Mouse (Mus musculus) limb, embryonic 14.5 days (tissue): Measurements from ENCODE around the gene Eipr1. TPM values are rescaled to one million over a fixed set of nuclear protein-coding genes. Genes with fewer than 3 reads are reported as not detected.
"Not testable (repeated sequence)": the region's sequence is repeated elsewhere in the genome, so short reads cannot be mapped to it uniquely, and the experiment has no call there.

Experiments
- ATAC-seq: fragments of 200-750 bp; cut with Nextera tagmentation; 2 replicates; pipeline ENCODE4 v1.8.0; 2017; ENCODE audit warnings: low read depth, moderate number of reproducible peaks, moderate TSS enrichment; ENCODE audit not compliant: low FRiP score
- DNase-seq: peaks from one replicate; pipeline ENCODE4 v3.0.0-alpha.2; 2015; ENCODE audit warnings: low spot score
- H3K27ac ChIP-seq: fragments of 300-500 bp; sonication (generic); replicated peaks from 2 replicates; pipeline ENCODE4 v1.5.1; 2014; ENCODE audit warnings: low read depth, mild to moderate bottlenecking, low read length, moderate library complexity, mixed read lengths
- H3K27me3 ChIP-seq: fragments of 300-500 bp; sonication (generic); 2 replicates; pipeline ENCODE4 v1.6.1; 2014; ENCODE audit warnings: low read length, mixed read lengths; ENCODE audit not compliant: control insufficient read depth, insufficient read depth
- H3K36me3 ChIP-seq: fragments of 300-500 bp; sonication (generic); 2 replicates; pipeline ENCODE4 v1.6.1; 2014; ENCODE audit warnings: mild to moderate bottlenecking, low read length, moderate library complexity, mixed read lengths; ENCODE audit not compliant: control insufficient read depth, insufficient read depth
- H3K4me1 ChIP-seq: fragments of 300-500 bp; sonication (generic); 2 replicates; pipeline ENCODE4 v1.6.1; 2014; ENCODE audit warnings: antibody characterized with exemption, low read length, mixed read lengths; ENCODE audit not compliant: control insufficient read depth, insufficient read depth
- H3K4me2 ChIP-seq: fragments of 300-500 bp; sonication (generic); replicated peaks from 2 replicates; pipeline ENCODE4 v1.6.1; 2014; ENCODE audit warnings: low read depth, mild to moderate bottlenecking, low read length, moderate library complexity; ENCODE audit not compliant: severe bottlenecking
- H3K4me3 ChIP-seq: fragments of 300-500 bp; sonication (generic); replicated peaks from 2 replicates; pipeline ENCODE4 v1.5.1; 2014; ENCODE audit warnings: low read length
- H3K9ac ChIP-seq: fragments of 300-500 bp; sonication (generic); 2 replicates; pipeline ENCODE4 v1.6.1; 2014; ENCODE audit warnings: mild to moderate bottlenecking, low read depth, low read length, moderate library complexity; ENCODE audit not compliant: severe bottlenecking
- H3K9me3 ChIP-seq: fragments of 300-500 bp; sonication (generic); 2 replicates; pipeline ENCODE4 v1.6.1; 2016; ENCODE audit warnings: low read length; ENCODE audit not compliant: control insufficient read depth
- POLR2A ChIP-seq: fragments of 200-500 bp; IDR thresholded peaks from 2 replicates; pipeline ENCODE4 v1.8.0; 2012; ENCODE audit warnings: inconsistent platforms, mild to moderate bottlenecking, moderate library complexity, borderline replicate concordance; ENCODE audit not compliant: insufficient read depth, insufficient read length; ENCODE audit errors: extremely low read depth
- WGBS: fragments of 180-500 bp; shearing (Covaris S2); extraction: QIAGEN DNeasy Blood & Tissue Kit; methylation state at CpG from one replicate; pipeline ENCODE4 v1.1.7; 2014; 5-methylcytosine and 5-hydroxymethylcytosine counted together
- polyA plus RNA-seq, 2 experiments: library from polyadenylated mRNA; depleted of rRNA in 1 of 2; stranded (reverse) in 1 of 2; unstranded in 1 of 2; fragments of >200 nt; fragmentation: Nextera tagmentation in 1 of 2; extraction: Ambion mirVana in 1 of 2; gene quantifications; 2 replicates each; pipeline versions ENCODE4 v1.2.1 to v1.2.3; 2012 to 2014

Gene Eipr1
- polyA plus RNA-seq, 2 experiments = 18.8 to 31.2 TPM

DNA sequence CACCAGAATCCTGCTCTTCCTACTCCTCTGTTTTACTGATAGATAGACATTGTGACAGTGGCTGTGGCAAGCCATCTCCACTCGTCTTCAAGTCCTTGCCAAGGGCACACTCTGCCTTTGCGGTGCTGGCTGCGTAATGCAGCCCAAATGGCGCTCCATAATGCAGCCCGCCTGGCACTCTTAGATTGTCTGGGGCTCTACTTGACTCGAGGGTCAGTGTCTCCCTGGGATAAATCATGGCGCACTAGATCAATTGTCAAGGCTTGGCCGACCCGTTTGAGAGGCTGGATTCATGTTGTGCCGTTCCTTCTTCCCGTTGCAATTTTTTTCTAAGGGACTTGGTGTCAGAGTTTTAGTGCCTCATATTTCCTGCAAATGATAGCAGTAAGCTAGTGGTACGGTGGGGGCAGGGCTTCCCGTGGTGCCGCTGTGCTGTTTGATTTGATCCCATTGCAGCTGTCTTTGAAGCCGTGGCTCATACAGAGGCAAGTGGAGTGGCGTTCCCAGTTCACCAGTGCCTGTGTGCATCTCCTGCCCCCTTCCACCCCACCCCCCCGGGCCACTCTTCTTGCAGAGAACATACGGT is 160.8 kb downstream of the Eipr1 start:
- H3K4me1 ChIP-seq = no peaks in the 10 kb centered on the region
- H3K4me3 ChIP-seq = no peak overlapping the region
- H3K9me3 ChIP-seq = no peaks in the 10 kb centered on the region
- ATAC-seq (peak; percentile 75), DNase-seq (peak; percentile 18)
- 44% methylated on average over 18 of the region's 18 CpGs for WGBS
- TF ChIP-seq POLR2A = no peak
- H3K36me3 ChIP-seq = no peaks in the 10 kb centered on the region
- no peak overlapping the region for H3K4me2 ChIP-seq
- H3K27me3 ChIP-seq = no peaks in the 10 kb centered on the region
- no peak overlapping the region for H3K27ac ChIP-seq
- H3K9ac ChIP-seq = no peak overlapping the region

DNA sequence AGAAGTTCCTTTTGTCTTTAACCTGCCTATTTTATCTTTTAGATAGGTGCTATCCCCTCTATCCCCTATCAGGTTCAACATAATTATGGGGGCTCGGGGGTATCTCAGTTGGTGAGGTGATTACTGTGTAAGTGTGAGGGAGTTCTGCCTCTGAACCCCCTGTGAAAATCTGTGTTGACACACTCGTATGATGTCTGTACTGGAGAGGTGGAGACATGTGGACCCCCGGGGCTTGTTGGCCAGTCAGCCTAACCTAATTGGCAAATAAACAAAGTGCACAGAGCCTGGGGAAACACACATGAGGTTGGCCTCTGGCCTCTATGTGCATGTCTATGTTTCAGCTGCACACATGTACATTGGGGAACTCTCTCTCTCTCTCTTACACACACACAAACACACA is 161.5 kb downstream of the Eipr1 start:
- TF ChIP-seq POLR2A = no peak
- Histone ChIP-seq H3K27me3 (no peaks in the 10 kb centered on the region), H3K36me3 (no peaks in the 10 kb centered on the region), H3K27ac (no peak overlapping the region), H3K4me3 (no peak overlapping the region), H3K4me2 (no peak overlapping the region), H3K9ac (no peak overlapping the region), H3K4me1 (no peaks in the 10 kb centered on the region), H3K9me3 (no peaks in the 10 kb centered on the region)
- no peak for ATAC-seq
- 30% methylated on average over 3 of the region's 3 CpGs for WGBS
- DNase-seq = no peak

DNA sequence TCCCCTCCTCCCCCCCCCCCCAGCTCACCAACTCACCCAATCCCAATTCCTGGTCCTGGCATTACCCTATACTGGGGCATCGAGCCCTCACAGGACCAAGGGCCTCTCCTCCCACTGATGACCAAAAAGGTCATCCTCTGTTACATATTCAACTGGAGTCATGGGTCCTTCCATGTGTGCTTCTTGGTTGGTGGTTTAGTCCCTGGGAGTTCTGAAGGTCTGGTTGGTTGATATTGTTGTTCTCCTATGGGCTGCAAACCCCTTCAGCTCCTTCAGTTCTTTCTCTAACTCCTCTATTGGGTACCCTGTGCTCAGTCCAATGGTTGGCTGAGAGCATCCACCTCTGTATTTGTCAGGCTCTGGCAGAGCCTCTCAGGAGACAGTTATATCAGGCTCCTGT is 162.5 kb downstream of the Eipr1 start:
- not testable (repeated sequence) for H3K4me3 ChIP-seq, H3K27me3 ChIP-seq, H3K9ac ChIP-seq, ATAC-seq, H3K4me1 ChIP-seq, H3K27ac ChIP-seq, H3K9me3 ChIP-seq, H3K36me3 ChIP-seq, H3K4me2 ChIP-seq, DNase-seq
- 88% methylated on average over 1 of the region's 1 CpGs for WGBS

Other genes with a start within 250 kb of the Eipr1 start
- gene Dcdc2c, start 199.4 kb upstream of the Eipr1 start, polyA plus RNA-seq (2012; rRNA removed) = 0.06 TPM in 1 of 2 replicates, not detected in the other
- gene Dcdc2c, start 199.4 kb upstream of the Eipr1 start, polyA plus RNA-seq (2014; fragmentation: Nextera tagmentation; extraction: Ambion mirVana) = 0.18 TPM in 1 of 2 replicates, not detected in the other
- not detected in 2 replicates for gene Allc, start 169.3 kb upstream of the Eipr1 start, polyA plus RNA-seq (2012; rRNA removed)
- gene Allc, start 169.3 kb upstream of the Eipr1 start, polyA plus RNA-seq (2014; fragmentation: Nextera tagmentation; extraction: Ambion mirVana) = not detected in 2 replicates
- gene Colec11, start 128.4 kb upstream of the Eipr1 start, polyA plus RNA-seq (2012; rRNA removed) = 0.12 and 0.36 TPM in 2 replicates
- gene Colec11, start 128.4 kb upstream of the Eipr1 start, polyA plus RNA-seq (2014; fragmentation: Nextera tagmentation; extraction: Ambion mirVana) = 0.28 and 0.32 TPM in 2 replicates
- 876 and 1,182 TPM in 2 replicates for gene Rps7, start 115.8 kb upstream of the Eipr1 start, polyA plus RNA-seq (2012; rRNA removed)
- gene Rps7, start 115.8 kb upstream of the Eipr1 start, polyA plus RNA-seq (2014; fragmentation: Nextera tagmentation; extraction: Ambion mirVana) = 1,044 and 1,048 TPM in 2 replicates
- gene Rnaseh1, start 102.2 kb upstream of the Eipr1 start, polyA plus RNA-seq (2012; rRNA removed) = 23.7 and 31.9 TPM in 2 replicates
- 26.5 and 26.6 TPM in 2 replicates for gene Rnaseh1, start 102.2 kb upstream of the Eipr1 start, polyA plus RNA-seq (2014; fragmentation: Nextera tagmentation; extraction: Ambion mirVana)
- gene Adi1, start 76.6 kb upstream of the Eipr1 start, polyA plus RNA-seq (2012; rRNA removed) = 23.4 and 27.9 TPM in 2 replicates
- 66.3 and 66.7 TPM in 2 replicates for gene Adi1, start 76.6 kb upstream of the Eipr1 start, polyA plus RNA-seq (2014; fragmentation: Nextera tagmentation; extraction: Ambion mirVana)
- 36.0 and 41.1 TPM in 2 replicates for gene Trappc12, start 1.3 kb upstream of the Eipr1 start, polyA plus RNA-seq (2012; rRNA removed)
- gene Trappc12, start 1.3 kb upstream of the Eipr1 start, polyA plus RNA-seq (2014; fragmentation: Nextera tagmentation; extraction: Ambion mirVana) = 37.2 and 43.1 TPM in 2 replicates